Mouse (Mus musculus) liver, embryonic 14.5 days (tissue): ENCODE results near the gene Tdrd12. TPM values are rescaled to one million over a fixed set of nuclear protein-coding genes. Genes with fewer than 3 reads are reported as not detected.

Experiments used
- ATAC-seq: fragments of 200-750 bp; cut with Nextera tagmentation; 2 replicates; pipeline ENCODE4 v1.8.0; 2017; ENCODE audit warnings: moderate number of reproducible peaks, mild to moderate bottlenecking, moderate library complexity; ENCODE audit not compliant: insufficient read depth
- DNase-seq, 3 experiments: peaks; one replicate each; pipeline ENCODE4 v3.0.0-alpha.2; 2012 to 2013; ENCODE audit warnings: low read depth in 3 of 3, low spot score in 3 of 3
- H3K27ac ChIP-seq: fragments of 300-500 bp; sonication (generic); 2 replicates; pipeline ENCODE4 v1.5.1; 2014; ENCODE audit warnings: moderate library complexity, mild to moderate bottlenecking, control low read depth, inconsistent platforms
- H3K27me3 ChIP-seq: fragments of 300-500 bp; sonication (generic); 2 replicates; pipeline ENCODE4 v1.6.1; 2014; ENCODE audit warnings: mild to moderate bottlenecking, low read length, moderate library complexity; ENCODE audit not compliant: control insufficient read depth, insufficient read depth
- H3K36me3 ChIP-seq: fragments of 300-500 bp; sonication (generic); replicated peaks from 2 replicates; pipeline ENCODE4 v1.6.1; 2014; ENCODE audit warnings: low read depth; ENCODE audit not compliant: control insufficient read depth, insufficient read depth
- H3K4me1 ChIP-seq, 2 experiments: fragments of 200-500 bp in 1 of 2; fragments of 300-500 bp in 1 of 2; sonication (generic) in 1 of 2; replicated peaks; 2 replicates each; pipeline ENCODE4 v1.6.1; 2012 to 2014; ENCODE audit warnings: antibody characterized with exemption in 1 of 2, inconsistent platforms in 1 of 2, low read length in 1 of 2; ENCODE audit not compliant: control insufficient read depth in 2 of 2, insufficient read depth in 2 of 2
- H3K4me2 ChIP-seq: fragments of 300-500 bp; sonication (generic); 2 replicates; pipeline ENCODE4 v1.6.1; 2014; ENCODE audit warnings: low read depth, mild to moderate bottlenecking, control low read depth, moderate library complexity
- H3K4me3 ChIP-seq, 2 experiments: fragments of 200-500 bp in 1 of 2; fragments of 300-500 bp in 1 of 2; sonication (generic) in 1 of 2; 2 replicates each; pipeline ENCODE4 v1.5.1; 2012 to 2014; ENCODE audit warnings: low read depth in 2 of 2, low read length in 2 of 2, mild to moderate bottlenecking in 2 of 2, control low read depth in 1 of 2, inconsistent platforms in 1 of 2, moderate library complexity in 1 of 2; ENCODE audit not compliant: insufficient read depth in 1 of 2
- H3K9ac ChIP-seq: fragments of 300-500 bp; sonication (generic); replicated peaks from 2 replicates; pipeline ENCODE4 v1.6.1; 2014; ENCODE audit warnings: mild to moderate bottlenecking, control low read depth, moderate library complexity
- H3K9me3 ChIP-seq: fragments of 300-500 bp; sonication (generic); 2 replicates; pipeline ENCODE4 v1.6.1; 2016; ENCODE audit warnings: low read length, mixed read lengths; ENCODE audit not compliant: control insufficient read depth
- CTCF ChIP-seq: IDR thresholded peaks from 2 replicates; pipeline ENCODE4 v1.5.1; 2016; ENCODE audit warnings: antibody characterized with exemption, low read depth, control low read depth
- EP300 ChIP-seq: IDR thresholded peaks from 2 replicates; pipeline ENCODE4 v1.6.1; 2016; ENCODE audit warnings: antibody characterized with exemption, low read depth
- WGBS: fragments of 180-500 bp; shearing (Covaris S2); extraction: QIAGEN DNeasy Blood & Tissue Kit; methylation state at CpG from one replicate; pipeline ENCODE4 v1.1.7; 2014; ENCODE audit not compliant: insufficient replicate concordance; 5-methylcytosine and 5-hydroxymethylcytosine counted together
- polyA plus RNA-seq, 2 experiments: library from polyadenylated mRNA; depleted of rRNA in 1 of 2; stranded (reverse) in 1 of 2; unstranded in 1 of 2; fragments of >200 nt; fragmentation: Nextera tagmentation in 1 of 2; extraction: Ambion mirVana in 1 of 2; gene quantifications; 2 replicates each; pipeline versions ENCODE4 v1.2.1 to v1.2.3; 2012 to 2014

Gene Tdrd12
- polyA plus RNA-seq, 2 experiments, result 0.10 TPM; not detected in 1

DNA sequence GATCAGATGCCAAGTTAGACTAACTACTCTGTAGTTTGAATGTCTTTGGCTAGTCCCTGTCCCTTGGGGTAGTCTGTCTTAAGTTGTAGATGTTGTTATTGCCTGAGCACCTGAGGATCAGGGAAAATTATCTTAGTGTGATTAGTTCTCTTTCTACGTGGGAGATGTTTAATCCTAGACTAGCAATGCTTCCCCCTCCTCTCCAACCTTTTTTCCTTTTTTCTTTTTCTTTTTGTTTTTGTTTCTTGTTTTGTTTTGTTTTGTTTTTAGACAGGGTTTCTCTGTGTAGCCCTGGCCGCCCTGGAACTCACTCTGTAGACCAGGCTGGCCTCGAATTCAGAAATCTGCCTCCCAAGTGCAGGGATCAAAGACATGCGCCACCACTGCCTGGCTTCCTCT is 18.7 kb upstream of the Tdrd12 start, which contains the start of gene Nudt19:
Gene Nudt19 (minus strand): TSS at position 100 of the 399 bp plus-strand sequence.
- H3K9me3 ChIP-seq, result no peaks in the 10 kb centered on the region
- ATAC-seq (no peak), DNase-seq (no peak)
- H3K9ac ChIP-seq, result peak within 1 kb of the TSS; percentile 84
- H3K27me3 ChIP-seq, result no peaks in the 10 kb centered on the region
- peaks cover 11% of the 10 kb centered on the region for H3K36me3 ChIP-seq
- peak within 1 kb of the TSS; percentile 90 for H3K27ac ChIP-seq
- TF ChIP-seq CTCF (no peak), EP300 (no peak)
- H3K4me2 ChIP-seq, result peak within 1 kb of the TSS; percentile 79
- H3K4me3 ChIP-seq, result peak within 1 kb of the TSS; percentile 76 to 79
- 36% methylated on average over 4 of the region's 4 CpGs for WGBS
- peaks cover 61 to 64% of the 10 kb centered on the region in 2 experiments for H3K4me1 ChIP-seq

DNA sequence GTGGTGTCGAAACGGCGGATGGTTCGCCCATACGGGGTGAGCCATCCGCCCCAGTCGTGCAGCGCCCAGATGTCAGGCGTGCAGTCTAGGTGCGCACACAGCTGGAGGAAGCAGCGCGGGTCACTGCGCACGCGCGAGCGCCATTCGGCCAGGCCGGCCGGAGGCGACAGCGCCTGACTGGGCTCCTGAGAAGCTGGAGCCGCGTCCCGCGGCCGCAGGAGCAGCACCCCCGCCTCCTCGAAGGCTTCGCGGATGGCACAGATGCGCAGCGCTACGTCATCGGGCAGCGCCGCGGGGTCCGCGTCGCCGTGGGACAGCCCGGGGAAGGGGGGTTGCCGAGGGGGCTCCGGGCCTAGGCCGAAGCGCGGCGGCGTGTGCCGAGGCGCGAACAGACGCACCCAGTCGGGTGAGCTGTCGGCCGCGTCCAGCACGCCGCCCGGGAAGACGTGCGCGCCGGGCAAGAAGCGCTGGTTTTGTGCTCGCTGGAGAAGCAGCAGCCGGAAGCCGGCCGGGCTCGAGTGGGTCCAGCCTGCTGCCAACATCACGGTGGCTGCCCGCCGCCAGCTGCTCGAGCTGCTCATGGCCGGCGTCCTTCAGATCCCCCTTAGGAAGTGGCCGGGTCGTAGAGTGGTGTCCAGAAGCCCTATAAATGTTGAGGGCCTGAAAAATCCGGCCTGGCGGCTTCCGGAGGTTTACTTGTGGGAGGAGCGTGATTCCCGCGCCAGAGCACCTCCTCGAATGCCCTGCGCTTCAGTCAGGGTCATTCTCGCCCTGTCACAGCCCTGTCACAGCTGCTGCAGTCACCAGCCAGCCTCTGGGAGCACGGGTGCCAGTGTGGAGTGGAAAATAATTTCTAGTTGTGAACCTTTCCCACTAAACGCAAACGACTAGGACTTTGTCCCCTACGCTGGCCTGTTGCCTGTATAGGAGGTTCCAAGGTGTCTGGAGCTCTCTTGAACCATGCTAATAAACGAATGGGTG is 18.0 kb upstream of the Tdrd12 start:
- H3K27me3 ChIP-seq, result no peaks in the 10 kb centered on the region
- ATAC-seq (peak; percentile 78), DNase-seq (peak; percentile 76 to 77 (median 77))
- TF ChIP-seq EP300, result no peak
- TF ChIP-seq CTCF, result peak; percentile 22; the same call in 1 of the 2 replicates
- peak overlapping the region; percentile 79 for H3K4me2 ChIP-seq
- H3K27ac ChIP-seq, result peak overlapping the region; percentile 90
- under 1% methylated on average over 88 of the region's 93 CpGs for WGBS
- H3K4me1 ChIP-seq, result peaks cover 54 to 59% of the 10 kb centered on the region in 2 experiments
- H3K9me3 ChIP-seq, result no peaks in the 10 kb centered on the region
- H3K4me3 ChIP-seq, result peak overlapping the region; percentile 76 to 79
- peak overlapping the region; percentile 84 for H3K9ac ChIP-seq
- H3K36me3 ChIP-seq, result peaks cover 16% of the 10 kb centered on the region

DNA sequence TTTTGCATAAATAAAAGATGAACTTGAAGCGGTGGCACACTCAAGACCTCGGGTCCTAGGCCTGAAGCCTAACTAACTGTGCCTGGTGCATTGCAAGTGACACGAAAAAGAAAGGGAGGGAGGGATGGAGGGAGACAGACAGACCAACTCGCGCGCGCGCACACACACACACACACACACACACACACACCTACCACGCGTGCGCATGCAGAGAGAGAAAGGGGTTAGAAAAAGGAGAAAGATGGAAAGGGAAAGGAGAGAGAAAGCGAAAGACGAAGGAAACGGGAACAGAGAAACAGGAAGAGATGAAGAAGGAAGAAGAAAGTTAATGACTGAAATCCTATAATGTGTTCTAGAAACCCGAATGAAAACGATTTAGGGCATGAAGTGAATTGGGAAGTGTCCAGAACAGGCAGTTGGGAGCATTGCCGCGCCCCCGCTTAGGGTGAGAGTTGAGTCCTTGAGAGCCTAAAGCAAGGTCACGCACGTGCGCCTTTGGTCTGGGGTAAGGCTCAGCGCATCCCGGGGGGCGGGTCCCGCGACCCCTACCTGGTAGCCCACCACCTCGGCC is 17.1 kb upstream of the Tdrd12 start:
- Histone ChIP-seq H3K27ac (peak overlapping the region; percentile 90), H3K9me3 (no peaks in the 10 kb centered on the region), H3K36me3 (peaks cover 24% of the 10 kb centered on the region), H3K9ac (peak overlapping the region; percentile 84), H3K4me3 (peak overlapping the region; percentile 76 to 79), H3K4me1 (peaks cover 48 to 52% of the 10 kb centered on the region in 2 experiments), H3K27me3 (no peaks in the 10 kb centered on the region), H3K4me2 (peak overlapping the region; percentile 79)
- peak; percentile 36 for ATAC-seq
- DNase-seq, result no peak
- WGBS, result 3% methylated on average over 28 of the region's 28 CpGs
- TF ChIP-seq EP300 (no peak), CTCF (no peak)

DNA sequence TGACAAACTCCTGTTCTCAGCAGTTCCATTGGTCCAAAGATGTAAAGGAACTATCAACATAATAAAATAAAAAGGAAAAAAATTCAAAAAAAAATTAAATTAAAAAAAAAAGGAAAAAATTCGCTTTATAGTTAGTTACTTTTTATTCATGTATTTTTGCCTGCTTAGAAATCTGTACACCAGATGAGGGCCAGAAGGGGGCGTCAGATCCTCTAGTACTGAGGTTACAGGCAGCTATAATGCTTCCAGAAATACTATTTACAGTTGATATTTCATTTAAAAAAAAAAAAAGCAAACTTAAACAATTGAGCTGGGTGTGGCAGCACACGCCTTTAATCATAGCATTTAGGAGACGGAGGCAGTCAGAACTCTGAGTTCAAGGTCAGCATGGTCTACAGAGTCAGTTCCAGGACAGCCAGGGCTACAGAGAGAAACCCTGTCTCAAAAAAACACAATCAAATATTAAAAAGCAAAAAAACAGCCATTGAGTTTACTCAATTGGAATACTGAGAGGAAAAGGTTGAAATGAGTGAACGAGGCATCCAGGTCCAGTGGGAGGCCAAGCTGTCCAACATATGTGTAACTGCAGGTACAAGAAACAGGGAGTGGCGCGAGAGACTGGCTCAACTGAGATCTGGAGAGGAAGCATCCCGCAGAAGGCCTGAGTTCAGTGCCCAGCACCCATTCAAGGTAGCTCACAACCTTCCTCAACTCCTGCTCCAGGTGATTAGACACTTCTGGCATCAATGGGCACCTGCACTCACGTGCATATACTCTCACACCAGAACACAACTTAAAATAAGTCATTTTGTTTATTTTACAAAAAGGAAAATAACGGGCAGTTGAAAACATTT is 16.4 kb upstream of the Tdrd12 start:
- H3K9me3 ChIP-seq, result no peaks in the 10 kb centered on the region
- peak overlapping the region; percentile 79 for H3K4me2 ChIP-seq
- peaks cover 41 to 45% of the 10 kb centered on the region in 2 experiments for H3K4me1 ChIP-seq
- peak overlapping the region; percentile 90 for H3K27ac ChIP-seq
- H3K9ac ChIP-seq, result peak overlapping the region; percentile 84
- WGBS, result 22% methylated on average over 10 of the region's 10 CpGs
- peak overlapping the region; percentile 76 to 79 for H3K4me3 ChIP-seq
- DNase-seq (no peak), ATAC-seq (no peak)
- TF ChIP-seq CTCF, result peak; percentile 51; the same call in 1 of the 2 replicates
- TF ChIP-seq EP300, result no peak
- H3K27me3 ChIP-seq, result no peaks in the 10 kb centered on the region
- H3K36me3 ChIP-seq, result peaks cover 31% of the 10 kb centered on the region
